9 mouse cellular contexts compared by ENCODE assay signal in genomic region chr11:57827048-57827914, GRCm38 (mm10). TPM values are rescaled to one million over a fixed set of nuclear protein-coding genes. Genes with fewer than 3 reads are reported as not detected.
DNase-seq lines count a peak whose midpoint lies in the region; ATAC-seq and TF ChIP-seq lines count a peak whose summit lies in the region.
"Had no signal": no experiment of that assay in that cellular context is flagged by ENCODE, and none has a peak within 500 bp of the region (broad histone marks: within the 10 kb centered on the region; RNA-seq: fewer than 3 reads in every experiment).

No protein-coding gene starts in this region.

- no peak overlapping the region for H3K27ac ChIP-seq in heart, adult 2 months
- no peak overlapping the region for H3K27ac ChIP-seq in ES-Bruce4 (ENCODE audit: insufficient read depth, low read length)
- no peak overlapping the region for H3K27ac ChIP-seq in midbrain, embryonic 13.5 days

- H3K4me1 ChIP-seq in heart, adult 2 months (ENCODE audit: control insufficient read depth, insufficient read depth, low read length) = peaks cover 4% of the 10 kb centered on the region
- peaks cover 5% of the 10 kb centered on the region for H3K4me1 ChIP-seq in ES-Bruce4 (ENCODE audit: control insufficient read depth, insufficient read depth, low read length)
- peaks cover 26% of the 10 kb centered on the region for H3K4me1 ChIP-seq in midbrain, embryonic 13.5 days (replicated peaks)

- no peak for TF ChIP-seq CTCF in heart, adult 2 months (IDR thresholded peaks at IDR 0.05)
- TF ChIP-seq CTCF in ES-Bruce4 (IDR thresholded peaks at IDR 0.05; ENCODE audit: low read depth, low read length) = no peak

- DNase-seq in heart, adult 2 months = no peak
- DNase-seq in heart, adult 18-20 months = no peak
- DNase-seq in heart, postnatal 4 days = peak; percentile 33
- no peak for DNase-seq in c-Kit-positive CD71-positive TER-119-positive erythroid progenitor cells, embryonic 14.5 days (ENCODE audit: low spot score)
- no peak for DNase-seq in spleen, postnatal 14 days (ENCODE audit: low spot score in 2 of 2)
- DNase-seq in right cerebral cortex, postnatal 4 days = no peak

- WGBS in heart, adult 2 months = 5% methylated on average over 39 of the region's 41 CpGs
- under 1% methylated on average over 41 of the region's 41 CpGs for WGBS in midbrain, embryonic 13.5 days

- ATAC-seq in midbrain, embryonic 13.5 days = peak; percentile 51; the same call in 1 of the 2 replicates

- H3K4me3 ChIP-seq in heart, adult 2 months = peak overlapping the region; percentile 20
- H3K4me3 ChIP-seq in ES-Bruce4 (ENCODE audit: low read depth, low read length) = peak overlapping the region; percentile 33
- peak overlapping the region; percentile 32 for H3K4me3 ChIP-seq in midbrain, embryonic 13.5 days (replicated peaks)

- H3K36me3 ChIP-seq in heart, adult 2 months (ENCODE audit: control insufficient read depth, insufficient read depth, low read length) = no peaks in the 10 kb centered on the region
- no peaks in the 10 kb centered on the region for H3K36me3 ChIP-seq in ES-Bruce4 (ENCODE audit: control insufficient read depth, insufficient read depth, low read length, poor library complexity, severe bottlenecking)
- no peaks in the 10 kb centered on the region for H3K36me3 ChIP-seq in midbrain, embryonic 13.5 days

- TF ChIP-seq POLR2A in heart, adult 2 months (IDR thresholded peaks at IDR 0.05; ENCODE audit: insufficient read depth, low read depth, low read length) = no peak
- TF ChIP-seq POLR2A in ES-Bruce4 (IDR thresholded peaks at IDR 0.05; ENCODE audit: insufficient read depth, low read length) = no peak

- H3K9me3 ChIP-seq in ES-Bruce4 (replicated peaks; ENCODE audit: control insufficient read depth, insufficient read depth, low read length, poor library complexity, severe bottlenecking) = no peaks in the 10 kb centered on the region
- no peaks in the 10 kb centered on the region for H3K9me3 ChIP-seq in midbrain, embryonic 13.5 days

- peaks cover 33% of the 10 kb centered on the region for H3K27me3 ChIP-seq in heart, adult 2 months (ENCODE audit: control insufficient read depth, insufficient read depth, low read length)
- peaks cover 30% of the 10 kb centered on the region for H3K27me3 ChIP-seq in ES-Bruce4 (ENCODE audit: control insufficient read depth, insufficient read depth, low read length, poor library complexity, severe bottlenecking)
- peaks cover 89% of the 10 kb centered on the region for H3K27me3 ChIP-seq in midbrain, embryonic 13.5 days

- H3K4me2 ChIP-seq in midbrain, embryonic 13.5 days (replicated peaks) = peak overlapping the region; percentile 49

- intact Hi-C loops in heart, adult 2 months (cut with DNase I) = no loop called here

- no peaks in the 10 kb centered on the region for H3K79me2 ChIP-seq in heart, adult 2 months (replicated peaks; ENCODE audit: control insufficient read depth, insufficient read depth, low read length)

- no peak for TF ChIP-seq EP300 in heart, adult 2 months (IDR thresholded peaks at IDR 0.05; ENCODE audit: insufficient read depth, low read depth, low read length)
- TF ChIP-seq EP300 in ES-Bruce4 (IDR thresholded peaks at IDR 0.05; ENCODE audit: insufficient read depth, low read depth, low read length) = no peak

- peak overlapping the region; percentile 46 for H3K9ac ChIP-seq in heart, adult 2 months (ENCODE audit: low read depth, low read length)
- H3K9ac ChIP-seq in ES-Bruce4 (ENCODE audit: low read depth, poor library complexity, severe bottlenecking) = peak overlapping the region; percentile 53
- peak overlapping the region; percentile 23; the same call in 1 of the 2 replicates for H3K9ac ChIP-seq in midbrain, embryonic 13.5 days (replicated peaks)

RNA-seq across cellular contexts. Expression of gene Hand1, which starts 5.3 kb away (rescaled TPM):
- total RNA-seq in heart, adult 2 months (2021) = not detected
- not detected in 2 replicates for polyA plus RNA-seq in heart, adult 2 months (2012; rRNA removed)
- not detected for total RNA-seq in heart, adult 18-20 months (2021)
- polyA plus RNA-seq in ES-Bruce4 (2011; ENCODE audit: insufficient read depth, insufficient read length, low read depth, missing spikeins) = 3.7 and 7.0 TPM in 2 replicates
- under 1 TPM; 0.74 to 0.81 TPM for total RNA-seq in heart, postnatal 4 days (2021)
- not detected in 2 replicates for polyA plus RNA-seq in midbrain, embryonic 13.5 days (2015; fragmentation: Nextera tagmentation; extraction: Ambion mirVana)
- polyA plus RNA-seq: gonadal fat pad, adult 2 months had no signal

RNA-seq across cellular contexts. Expression of gene Sap30l, which starts 25.8 kb away (rescaled TPM):
- 10 to 100 TPM; 43.2 to 49.2 TPM for total RNA-seq in heart, adult 2 months (2021)
- polyA plus RNA-seq in heart, adult 2 months (2012; rRNA removed) = 18.8 and 21.2 TPM in 2 replicates
- 10 to 100 TPM; 48.5 to 51.8 TPM for total RNA-seq in heart, adult 18-20 months (2021)
- 15.2 and 19.8 TPM in 2 replicates for polyA plus RNA-seq in ES-Bruce4 (2011; ENCODE audit: insufficient read depth, insufficient read length, low read depth, missing spikeins)
- total RNA-seq in heart, postnatal 4 days (2021) = 10 to 100 TPM; 31.9 to 36.7 TPM
- polyA plus RNA-seq in midbrain, embryonic 13.5 days (2015; fragmentation: Nextera tagmentation; extraction: Ambion mirVana) = 8.9 and 9.8 TPM in 2 replicates
